Mouse (Mus musculus) layer of hippocampus, adult 8-10 months (tissue): Measurements from ENCODE around the gene Lix1l. TPM values are rescaled to one million over a fixed set of nuclear protein-coding genes. Genes with fewer than 3 reads are reported as not detected.
"Not testable (repeated sequence)": the region's sequence is repeated elsewhere in the genome, so short reads cannot be mapped to it uniquely, and the experiment has no call there.

Source experiments
- DNase-seq, 2 experiments: peaks; one replicate each; pipeline ENCODE4 v3.0.0; 2022; ENCODE audit warnings: low spot score in 2 of 2
- total RNA-seq, 4 experiments: library from RNA; stranded (reverse); gene quantifications; 2 replicates each; pipeline ENCODE4 v1.2.4; 2022

Lix1l gene
- total RNA-seq, 4 experiments from 2014 or later, result 29.9 to 34.2 (median 31.4) TPM

DNA sequence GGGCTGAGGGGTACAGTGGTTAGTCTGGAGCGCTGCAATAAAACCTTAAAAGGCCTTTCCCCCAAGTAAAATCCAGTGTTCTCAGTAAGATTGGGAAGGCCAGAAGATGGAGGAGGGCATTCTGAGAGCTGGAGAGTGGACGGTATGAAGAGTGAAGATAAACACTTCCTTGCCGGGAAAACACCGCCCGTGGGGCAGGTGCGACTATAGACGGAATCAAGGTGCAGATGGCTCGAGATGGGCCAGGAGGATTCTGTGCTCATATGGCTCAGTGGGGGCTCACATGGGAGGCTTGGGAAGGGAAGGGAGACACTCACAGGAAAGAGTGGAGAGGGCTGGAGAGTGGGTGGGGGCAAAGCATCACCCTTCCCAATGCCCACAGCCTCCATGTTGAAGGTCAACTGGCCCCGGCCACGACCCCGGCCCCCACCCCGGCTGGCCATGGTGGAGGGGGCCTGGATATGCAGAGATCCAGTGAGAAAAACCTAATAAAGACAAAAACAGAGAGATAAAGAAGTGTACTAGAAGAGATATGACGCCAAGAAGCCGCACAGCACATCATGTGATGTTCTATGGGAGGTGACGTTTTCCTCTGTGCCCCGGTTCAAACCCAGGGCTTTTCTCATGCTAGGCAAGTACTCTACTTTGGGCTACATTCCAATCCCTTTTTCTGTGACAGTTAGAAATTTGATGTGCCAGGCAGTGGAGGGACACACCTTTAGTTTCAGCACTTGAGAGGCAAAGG, 19.0 kb upstream of the Lix1l start:
- DNase-seq, result no peak

DNA sequence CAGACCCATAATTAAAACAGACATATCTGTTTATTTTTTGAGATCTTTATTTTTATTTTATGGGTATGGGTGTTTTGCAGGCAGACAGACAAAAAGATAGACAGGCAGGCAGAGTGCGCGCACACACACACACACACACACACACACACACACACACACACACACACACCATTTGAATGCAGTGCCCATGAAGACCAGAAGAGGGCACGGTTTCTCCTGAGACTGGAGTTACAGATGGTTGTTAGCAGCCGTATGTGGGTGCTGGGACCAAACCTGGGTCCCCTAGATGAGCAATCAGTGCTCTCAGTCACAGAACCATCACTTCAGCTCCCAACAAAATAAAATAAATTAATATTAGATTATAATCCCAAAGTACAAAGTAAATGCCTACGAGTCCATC, 17.6 kb upstream of the Lix1l start:
- no peak for DNase-seq

GRCm38 (mm10) chr3:96590657-96591056, 10.3 kb upstream of the Lix1l start:
- no peak for DNase-seq

DNA sequence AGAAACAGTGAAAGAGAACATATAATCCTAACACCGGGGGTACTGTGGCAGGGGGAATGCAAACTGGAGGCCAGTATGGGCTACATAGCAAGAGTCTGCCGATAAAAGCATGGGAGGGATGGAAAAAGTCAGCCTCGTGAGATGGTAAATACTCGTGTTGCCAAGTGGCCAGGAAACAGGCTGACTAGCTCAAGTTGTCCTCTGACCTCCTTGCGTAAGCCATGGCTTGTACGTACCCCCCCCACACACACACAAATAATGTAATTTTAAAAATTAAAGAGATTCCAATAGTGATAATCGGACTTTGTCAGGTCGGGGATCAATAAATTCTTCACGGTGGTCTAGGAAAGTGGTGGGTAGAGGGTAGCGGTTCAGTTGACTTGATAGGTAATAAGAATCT, 7.6 kb upstream of the Lix1l start:
- DNase-seq, result no peak

DNA sequence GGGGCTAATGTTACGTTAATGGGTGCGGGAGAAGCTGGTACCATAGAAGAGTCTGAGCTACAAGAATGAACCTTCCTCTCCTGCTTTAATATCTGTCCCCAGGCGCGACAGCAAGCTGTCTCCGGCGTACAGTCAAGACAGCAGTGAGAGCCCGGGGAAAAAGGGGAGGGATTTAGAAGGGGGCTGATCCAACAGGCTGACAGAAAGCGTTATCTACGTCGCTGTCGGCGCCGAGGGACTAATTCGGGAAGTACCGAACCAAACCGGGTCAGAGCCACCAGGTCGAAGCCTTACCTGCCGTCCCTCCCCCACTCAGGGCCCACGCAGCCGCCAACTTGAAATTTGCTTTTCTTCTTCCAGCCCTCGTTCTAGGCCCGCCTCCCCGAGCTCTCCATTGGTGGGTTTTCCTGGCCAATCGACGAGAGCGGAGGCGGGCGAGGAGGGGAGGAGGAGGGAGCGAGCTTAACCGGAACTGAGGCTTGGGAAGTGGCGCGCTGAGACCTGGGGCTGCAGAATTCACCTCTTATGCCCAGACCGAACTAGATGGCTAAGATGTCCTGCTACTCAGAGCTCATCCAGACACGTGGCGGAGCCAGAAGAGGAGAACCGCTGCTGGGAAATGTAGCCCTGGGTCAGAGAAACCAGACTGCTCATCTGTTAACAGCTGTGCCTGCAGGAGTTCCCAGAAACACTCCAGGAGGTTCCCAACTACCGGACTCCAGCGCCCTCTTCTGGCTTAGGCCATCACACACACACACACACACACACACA, 7.0 kb upstream of the Lix1l start, which contains the start of gene Polr3gl:
TSS of gene Polr3gl (minus strand) at position 392 of the 771 bp plus-strand sequence.
- peak; percentile 92 to 93 for DNase-seq

GRCm38 (mm10) chr3:96594851-96595250, 6.1 kb upstream of the Lix1l start:
- no peak for DNase-seq

- DNase-seq, result peak; percentile 51 to 60
Measured at GRCm38 (mm10) chr3:96595661-96596060, 5.3 kb upstream of the Lix1l start.

- DNase-seq, result peak; percentile 75 to 76
Measured at GRCm38 (mm10) chr3:96596228-96596707, 4.7 kb upstream of the Lix1l start, which contains the start of gene Ankrd34a. Gene Ankrd34a (plus strand): TSS chr3:96596636.

- DNase-seq, result no peak
Measured at GRCm38 (mm10) chr3:96596855-96597254, 4.1 kb upstream of the Lix1l start.

DNA sequence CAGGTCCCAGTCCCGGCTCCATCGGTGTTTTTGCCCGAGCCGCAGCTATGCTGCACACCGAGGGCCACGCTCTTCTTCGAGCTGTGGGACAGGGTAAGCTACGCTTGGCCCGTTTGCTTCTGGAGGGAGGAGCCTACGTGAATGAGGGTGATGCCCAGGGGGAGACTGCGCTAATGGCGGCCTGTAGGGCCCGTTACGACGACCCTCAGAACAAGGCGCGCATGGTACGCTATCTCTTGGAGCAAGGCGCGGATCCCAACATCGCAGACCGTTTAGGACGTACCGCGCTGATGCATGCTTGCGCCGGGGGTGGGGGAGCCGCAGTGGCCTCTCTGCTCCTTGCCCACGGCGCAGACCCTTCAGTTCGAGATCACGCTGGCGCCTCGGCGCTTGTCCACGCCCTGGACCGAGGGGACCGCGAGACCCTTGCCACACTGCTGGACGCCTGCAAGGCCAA, 3.5 kb upstream of the Lix1l start:
- DNase-seq, result peak in 1 of 2 experiments; percentile 40

- DNase-seq, result peak; percentile 50 to 61
Measured at GRCm38 (mm10) chr3:96598156-96599068, 2.5 kb upstream of the Lix1l start.

DNA sequence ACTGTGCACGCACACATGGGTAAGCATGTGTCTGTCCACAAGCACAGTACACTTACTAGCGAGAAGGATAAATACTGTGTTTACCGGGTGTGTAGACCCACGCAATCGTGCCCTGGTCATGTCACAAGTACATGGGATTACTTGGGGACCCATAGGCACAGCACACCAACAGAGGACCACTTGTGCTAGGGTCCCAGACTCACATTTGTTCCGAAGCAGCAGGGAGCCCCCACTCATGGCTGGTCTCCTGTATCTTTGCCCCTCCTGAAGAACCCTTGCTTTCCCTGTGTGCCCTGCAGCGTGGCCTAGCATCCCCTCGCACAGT, 1.9 kb upstream of the Lix1l start:
- no peak for DNase-seq

DNA sequence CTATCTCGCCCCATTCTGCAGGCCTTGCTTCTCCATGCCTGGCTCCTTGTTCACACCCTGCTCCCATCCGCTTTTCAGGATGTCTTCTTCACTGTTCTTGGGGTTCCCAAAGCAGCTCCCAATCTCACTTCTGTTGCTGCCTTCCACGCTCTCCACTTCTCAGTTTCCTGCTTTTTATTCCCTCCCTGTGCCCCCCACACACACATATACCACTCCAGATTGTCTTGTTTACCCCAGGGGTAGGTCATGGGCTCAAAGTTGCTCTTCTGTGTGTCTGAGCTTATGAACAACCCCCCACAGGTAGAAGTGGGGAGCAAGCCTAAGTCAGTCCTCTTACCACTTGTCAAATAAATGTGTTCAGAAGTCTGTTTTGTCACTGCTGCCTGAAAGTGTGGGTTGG, 1.5 kb upstream of the Lix1l start:
- DNase-seq, result no peak

GRCm38 (mm10) chr3:96601251-96601787, 370 bp downstream of the Lix1l start:
- peak in 1 of 2 experiments; percentile 68 for DNase-seq

GRCm38 (mm10) chr3:96601941-96602703, 1.2 kb downstream of the Lix1l start:
- no peak for DNase-seq

DNA sequence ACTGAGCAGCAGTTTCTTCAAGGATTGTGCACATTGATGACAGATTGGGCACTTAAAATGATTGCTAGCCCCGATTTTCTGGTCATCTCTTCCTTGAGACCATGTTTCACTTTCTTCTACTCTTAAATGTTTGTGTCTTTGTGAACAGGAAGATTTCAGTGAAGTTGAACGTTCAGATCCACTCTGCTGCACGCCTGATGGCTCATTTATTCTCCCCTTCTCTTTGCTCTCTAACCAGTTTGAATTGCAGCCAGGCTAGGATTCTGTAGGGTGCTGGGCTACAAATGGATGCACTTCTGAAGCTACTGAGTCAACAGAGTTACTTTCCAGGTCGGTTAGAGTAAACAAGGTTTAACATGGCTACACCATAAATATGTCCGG, 1.7 kb downstream of the Lix1l start:
- DNase-seq, result no peak

DNA sequence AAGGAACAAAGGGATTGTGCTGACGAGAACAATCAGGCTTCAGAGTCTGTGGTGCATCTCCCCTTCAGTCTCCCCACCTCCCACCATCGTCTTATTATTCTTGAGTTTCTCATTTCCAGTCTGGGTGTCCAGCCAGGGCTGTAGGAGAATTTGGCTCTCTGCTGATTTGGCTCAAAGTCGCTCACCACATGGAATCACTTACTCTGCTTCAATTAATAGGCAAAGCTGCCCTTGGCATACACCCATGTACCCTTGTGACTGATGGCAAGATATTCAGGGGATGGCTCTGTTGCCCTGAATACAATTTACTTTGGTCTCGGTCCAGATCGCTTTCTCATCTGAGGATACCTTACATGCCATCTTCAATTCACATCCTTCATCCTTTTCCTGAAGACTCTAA, 2.4 kb downstream of the Lix1l start:
- no peak for DNase-seq

DNA sequence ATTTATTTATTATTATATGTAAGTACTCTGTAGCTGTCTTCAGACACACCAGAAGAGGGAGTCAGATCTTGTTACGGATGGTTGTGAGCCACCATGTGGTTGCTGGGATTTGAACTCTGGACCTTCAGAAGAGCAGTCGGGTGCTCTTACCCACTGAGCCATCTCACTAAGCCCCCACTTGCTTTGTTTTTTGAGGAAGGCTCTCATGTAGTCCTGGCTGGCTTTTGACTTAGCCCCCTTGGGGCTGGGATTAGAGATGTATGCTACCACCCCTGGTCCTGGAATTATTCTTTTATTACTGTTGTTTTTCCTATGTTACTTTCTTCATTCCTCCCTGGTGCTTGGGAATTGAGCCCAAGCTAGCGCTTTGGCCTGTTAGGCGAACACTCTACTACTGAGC, 5.1 kb downstream of the Lix1l start:
- DNase-seq, result not testable (repeated sequence)

DNA sequence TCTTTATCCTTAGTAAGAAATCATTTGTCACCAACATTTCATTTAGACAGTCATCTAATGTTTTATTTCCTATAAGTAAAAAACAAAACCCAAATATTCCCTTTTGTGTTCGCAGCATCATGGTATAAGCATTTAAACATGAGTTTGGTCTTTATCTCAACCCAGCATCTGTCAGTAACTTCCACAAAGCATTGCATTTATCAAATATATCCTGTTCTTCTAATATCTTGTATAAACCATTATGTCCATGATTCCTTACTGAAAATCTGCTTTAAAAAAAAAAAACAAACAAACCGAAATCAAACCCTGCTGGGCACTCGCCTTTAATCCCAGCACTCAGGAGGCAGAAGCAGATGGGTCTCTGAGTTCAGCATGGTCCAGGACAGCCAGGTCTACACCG, 5.7 kb downstream of the Lix1l start:
- no peak for DNase-seq

DNA sequence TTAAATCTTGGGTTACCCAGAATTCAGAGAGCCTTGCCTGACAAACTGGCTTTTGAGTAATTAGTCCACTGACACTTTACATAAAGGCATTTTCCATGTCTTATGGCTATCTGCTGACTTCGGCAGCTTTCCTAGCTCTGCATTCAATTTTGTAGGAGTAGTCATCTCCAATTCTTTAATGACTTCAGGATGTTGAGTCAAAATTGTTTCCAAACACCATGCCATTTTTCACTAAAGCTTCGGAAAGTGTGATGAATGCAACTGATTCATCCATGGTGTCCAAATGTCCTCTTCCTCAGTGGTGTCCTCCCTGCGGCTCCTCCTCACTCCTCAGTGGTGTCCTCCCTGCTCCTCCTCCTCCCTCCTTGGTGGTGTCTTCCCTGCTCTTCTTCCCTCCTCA, 17.0 kb downstream of the Lix1l start:
- no peak for DNase-seq
